Mouse (Mus musculus) cerebellum, adult 2 months (tissue): ENCODE results near the gene Cbx7. TPM values are rescaled to one million over a fixed set of nuclear protein-coding genes. Genes with fewer than 3 reads are reported as not detected.

ENCODE experiments used
- DNase-seq, 2 experiments: peaks; one replicate each; pipeline ENCODE4 v3.0.0; 2021
- H3K27ac ChIP-seq: fragments of 200-500 bp; 2 replicates; pipeline ENCODE4 v1.5.1; 2012; ENCODE audit warnings: low read length, control low read depth, inconsistent platforms; ENCODE audit not compliant: insufficient read depth
- H3K27me3 ChIP-seq: fragments of 200-500 bp; 2 replicates; pipeline ENCODE4 v1.6.1; 2012; ENCODE audit warnings: inconsistent platforms, mild to moderate bottlenecking, low read length, moderate library complexity; ENCODE audit not compliant: control insufficient read depth, insufficient read depth
- H3K4me1 ChIP-seq: fragments of 200-500 bp; 2 replicates; pipeline ENCODE4 v1.6.1; 2011; ENCODE audit warnings: low read length; ENCODE audit not compliant: control insufficient read depth, insufficient read depth
- H3K4me3 ChIP-seq: fragments of 200-500 bp; replicated peaks from 2 replicates; pipeline ENCODE3; 2011; ENCODE audit warnings: mild to moderate bottlenecking, low read depth, low read length, control low read depth; ENCODE audit not compliant: insufficient read depth
- CTCF ChIP-seq: fragments of 200-500 bp; IDR thresholded peaks from 2 replicates; pipeline ENCODE4 v1.5.1; 2011; ENCODE audit warnings: low read depth, mild to moderate bottlenecking, control low read depth, low read length, moderate library complexity, borderline replicate concordance; ENCODE audit not compliant: insufficient read depth
- POLR2A ChIP-seq: fragments of 200-500 bp; IDR thresholded peaks from 2 replicates; pipeline ENCODE4 v1.6.1; 2011; ENCODE audit warnings: low read length, control low read depth, borderline replicate concordance; ENCODE audit not compliant: insufficient read depth
- WGBS: fragments of 180-500 bp; shearing (Covaris S2); methylation state at CpG from one replicate; pipeline ENCODE4 v1.1.7; 2018; 5-methylcytosine and 5-hydroxymethylcytosine counted together
- polyA plus RNA-seq: library from polyadenylated mRNA; depleted of rRNA; stranded (reverse); fragments of >200 nt; gene quantifications from 2 replicates; pipeline ENCODE4 v1.2.3, GENCODE M21; 2012

Cbx7 gene
- polyA plus RNA-seq, 1 experiment: 89.6 TPM

GRCm38 (mm10) chr15:80014031-80014320, 43.1 kb upstream of the Cbx7 start:
- Histone ChIP-seq H3K27me3 (no peaks in the 10 kb centered on the region), H3K27ac (no peak overlapping the region)
- 0% methylated on average over 22 of the region's 37 CpGs for WGBS

GRCm38 (mm10) chr15:80013256-80014030, 42.5 kb upstream of the Cbx7 start:
- no peaks in the 10 kb centered on the region; the same call in 1 of the 2 replicates for H3K4me1 ChIP-seq
- H3K27ac ChIP-seq: peak overlapping the region; percentile 50; the same call in 1 of the 2 replicates
- DNase-seq: peak in 1 of 2 experiments; percentile 29
- TF ChIP-seq POLR2A: no peak
- no peak for TF ChIP-seq CTCF
- peak overlapping the region; percentile 93 for H3K4me3 ChIP-seq
- H3K27me3 ChIP-seq: no peaks in the 10 kb centered on the region
- 2% methylated on average over 36 of the region's 36 CpGs for WGBS

More at GRCm38 (mm10) chr15:80014031-80014320, 43.1 kb upstream of the Cbx7 start:
- no peak for DNase-seq
- Histone ChIP-seq H3K4me1 (no peaks in the 10 kb centered on the region; the same call in 1 of the 2 replicates), H3K4me3 (peak overlapping the region; percentile 93)
- TF ChIP-seq POLR2A (no peak), CTCF (no peak)

GRCm38 (mm10) chr15:80012527-80013201, 41.7 kb upstream of the Cbx7 start:
- H3K4me3 ChIP-seq: peak overlapping the region; percentile 93
- H3K27ac ChIP-seq: peak overlapping the region; percentile 50
- TF ChIP-seq POLR2A (no peak), CTCF (no peak)
- under 1% methylated on average over 57 of the region's 60 CpGs for WGBS
- H3K4me1 ChIP-seq: no peaks in the 10 kb centered on the region; the same call in 1 of the 2 replicates
- no peaks in the 10 kb centered on the region for H3K27me3 ChIP-seq
- DNase-seq: peak; percentile 79 to 81

- 1% methylated on average over 56 of the region's 56 CpGs for WGBS
- DNase-seq: peak; percentile 81 to 89
- peak overlapping the region; percentile 93 for H3K4me3 ChIP-seq
- no peak for TF ChIP-seq CTCF
- peak; percentile 62 for TF ChIP-seq POLR2A
- H3K27me3 ChIP-seq: no peaks in the 10 kb centered on the region
- H3K27ac ChIP-seq: peak overlapping the region; percentile 50
- no peaks in the 10 kb centered on the region; the same call in 1 of the 2 replicates for H3K4me1 ChIP-seq
These were observed 41.0 kb upstream of the Cbx7 start for GRCm38 (mm10) chr15:80011778-80012526.

- no peak overlapping the region for H3K27ac ChIP-seq
- TF ChIP-seq CTCF (no peak), POLR2A (no peak)
- 52% methylated on average over 6 of the region's 6 CpGs for WGBS
- peak in 1 of 2 experiments; percentile 17 for DNase-seq
- no peaks in the 10 kb centered on the region; the same call in 1 of the 2 replicates for H3K4me1 ChIP-seq
- no peaks in the 10 kb centered on the region for H3K27me3 ChIP-seq
- no peak overlapping the region for H3K4me3 ChIP-seq
These were observed 40.3 kb upstream of the Cbx7 start for GRCm38 (mm10) chr15:80011194-80011593.

GRCm38 (mm10) chr15:80010182-80010558, 39.3 kb upstream of the Cbx7 start:
- no peak overlapping the region for H3K4me3 ChIP-seq
- TF ChIP-seq CTCF: no peak
- no peak for TF ChIP-seq POLR2A
- peak in 1 of 2 experiments; percentile 31 for DNase-seq
- H3K27ac ChIP-seq: no peak overlapping the region
- H3K4me1 ChIP-seq: no peaks in the 10 kb centered on the region; the same call in 1 of the 2 replicates
- WGBS: 8% methylated on average over 7 of the region's 7 CpGs
- no peaks in the 10 kb centered on the region for H3K27me3 ChIP-seq

- no peaks in the 10 kb centered on the region for H3K27me3 ChIP-seq
- no peaks in the 10 kb centered on the region; the same call in 1 of the 2 replicates for H3K4me1 ChIP-seq
- no peak overlapping the region for H3K4me3 ChIP-seq
- no peak for DNase-seq
- no peak overlapping the region for H3K27ac ChIP-seq
- no peak for TF ChIP-seq CTCF
- no peak for TF ChIP-seq POLR2A
- WGBS: 60% methylated on average over 12 of the region's 12 CpGs
These were observed 38.7 kb upstream of the Cbx7 start for GRCm38 (mm10) chr15:80009421-80010181.
